Mouse (Mus musculus): ENCODE results near the gene Cfap299.
"Not testable (repeated sequence)": the region's sequence is repeated elsewhere in the genome, so short reads cannot be mapped to it uniquely, and the experiment has no call there.

The Cfap299 gene

DNA sequence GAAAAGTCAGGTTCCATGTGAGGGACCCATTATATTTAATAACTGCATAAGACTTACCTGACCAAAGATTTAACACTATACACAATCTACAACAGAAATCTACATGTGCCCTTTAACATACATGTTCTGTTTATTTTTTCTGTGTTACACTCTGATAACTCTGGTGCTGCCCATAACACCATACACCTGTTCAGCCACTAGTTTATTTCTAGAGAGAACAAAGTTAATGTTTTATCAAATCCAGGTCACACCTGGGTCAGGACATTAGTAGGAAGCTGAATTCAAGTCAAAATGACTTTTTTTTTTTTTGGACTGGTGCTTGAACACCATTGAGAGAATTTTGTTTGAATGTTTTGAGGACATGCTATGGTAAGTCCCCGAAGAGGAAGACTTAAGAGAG, 194.7 kb downstream of the Cfap299 start:
- CTCF ChIA-PET: no interaction called here

DNA sequence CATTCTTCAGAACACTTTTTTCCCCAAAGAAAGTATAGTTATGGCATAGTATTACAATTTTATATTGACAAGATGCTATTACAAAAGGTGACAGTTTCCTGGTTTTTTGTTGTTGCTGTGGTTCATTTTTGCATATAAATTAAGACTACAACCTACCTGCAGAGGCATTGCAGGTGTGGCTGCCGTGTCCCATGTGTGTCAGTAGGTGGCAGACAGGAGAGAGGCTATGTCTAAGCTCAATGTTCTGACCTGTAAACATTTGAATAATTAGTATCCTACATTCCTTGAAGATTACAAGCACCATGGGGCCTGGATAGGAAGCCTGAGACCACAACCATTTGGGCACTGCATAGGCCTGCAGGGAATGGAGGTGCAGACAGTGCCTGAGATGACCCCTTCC, 212.2 kb downstream of the Cfap299 start:
- CTCF ChIA-PET: no interaction called here

- CTCF ChIA-PET: interaction anchor here (0.7 kb wide), 1 partner anchor 30 kb away, joined by 5 read pairs; no protein-coding TSS in a partner anchor
Observed at GRCm38 (mm10) chr5:98550285-98550684, 221.2 kb downstream of the Cfap299 start.

DNA sequence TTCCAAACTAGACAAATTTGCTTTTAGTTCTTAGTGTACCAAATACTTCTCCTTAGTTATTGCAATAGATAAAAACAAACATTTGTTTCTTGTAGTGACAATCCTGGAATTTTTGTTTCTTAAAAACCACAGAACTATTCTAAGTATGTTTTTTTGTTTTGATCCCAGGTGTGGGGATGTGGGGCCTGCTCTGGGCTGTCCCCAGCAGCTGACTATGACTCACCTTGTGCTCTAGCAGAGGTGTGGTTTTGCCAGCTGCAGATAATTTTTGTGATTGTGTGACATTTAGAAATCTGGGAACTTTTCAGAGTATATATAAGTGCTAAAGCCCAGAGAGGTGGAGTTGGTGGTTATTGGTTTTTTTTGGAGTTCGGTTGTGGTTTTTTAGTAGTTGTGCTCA, 221.8 kb downstream of the Cfap299 start:
- CTCF ChIA-PET: interaction anchor here (0.7 kb wide), 1 partner anchor 31 kb away, joined by 5 read pairs; no protein-coding TSS in a partner anchor

DNA sequence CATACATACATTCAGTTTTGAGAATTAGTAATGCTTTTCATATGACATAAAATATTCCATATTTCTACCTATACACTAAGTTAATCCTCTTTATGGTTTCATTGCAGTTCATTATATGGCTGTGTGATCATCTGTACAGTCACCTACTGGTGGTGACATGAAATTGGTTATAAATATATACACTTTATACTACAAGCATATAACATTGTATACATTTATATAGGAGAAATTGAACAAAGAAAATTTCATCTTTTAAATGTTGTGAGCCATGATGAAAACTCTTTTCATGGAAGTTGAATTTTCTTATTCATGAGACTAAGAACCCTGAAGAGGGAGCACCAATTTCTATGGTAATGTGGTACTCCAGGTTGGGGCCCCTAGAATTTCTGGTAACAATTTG, 223.3 kb downstream of the Cfap299 start, which contains the start of gene Gm11111:
Gm11111 (plus strand) TSS at position 301 of the 400 bp plus-strand sequence.
- CTCF ChIA-PET: no interaction called here

DNA sequence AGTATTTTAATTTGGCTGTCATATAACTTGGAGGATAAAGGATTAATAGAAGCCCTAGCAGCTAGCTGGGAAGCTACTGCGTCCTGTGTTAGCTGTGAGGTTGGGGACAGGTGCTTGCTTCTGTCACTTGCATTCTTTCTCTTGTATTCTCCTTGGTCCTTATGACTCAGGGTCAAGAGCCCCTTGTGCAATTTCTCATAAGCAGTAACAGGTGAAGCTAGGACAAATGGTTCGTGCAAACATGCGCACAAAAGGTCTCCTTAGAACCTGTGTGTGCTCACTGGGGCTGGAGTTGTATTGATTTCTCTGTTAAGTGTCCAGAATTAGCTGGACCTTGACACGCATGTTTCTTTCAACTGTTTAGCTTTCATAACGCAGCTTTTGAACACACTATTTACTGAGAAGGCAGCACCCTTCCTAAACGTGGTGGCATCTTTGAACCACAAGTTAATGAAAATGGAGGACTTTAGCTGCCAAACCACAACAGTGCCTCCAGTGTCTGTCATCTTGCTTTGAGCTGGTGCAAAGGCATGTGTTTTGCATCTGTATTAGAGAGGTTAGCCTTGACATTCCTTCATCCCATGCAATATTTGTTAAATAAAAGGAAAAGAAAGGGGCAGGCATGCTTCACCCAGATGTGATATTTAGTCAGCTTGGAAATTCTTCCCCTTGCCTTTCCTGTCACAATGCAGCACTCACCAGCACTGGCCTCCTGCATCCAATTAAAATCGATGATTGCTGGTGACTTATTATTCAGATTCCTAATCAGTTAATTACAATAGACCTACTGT, 223.9 kb downstream of the Cfap299 start:
- CTCF ChIA-PET: no interaction called here

DNA sequence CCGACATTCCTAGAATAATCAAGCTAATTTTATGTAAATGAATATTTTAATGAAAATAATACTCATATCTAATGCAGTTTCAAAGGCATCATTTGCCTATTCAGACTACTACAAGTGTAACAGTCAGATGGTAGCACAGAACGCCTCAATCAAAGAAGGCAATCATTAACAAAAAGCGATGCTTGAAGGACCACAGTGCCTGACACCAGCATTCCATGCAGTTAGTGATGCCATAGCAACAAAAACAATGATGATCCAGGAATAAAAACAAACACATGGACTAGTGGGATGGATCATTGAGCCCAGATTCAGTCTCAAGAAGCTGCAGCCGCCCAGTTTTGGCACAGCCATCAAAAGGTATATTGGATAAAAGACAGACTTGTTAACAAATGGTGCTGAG, 232.2 kb downstream of the Cfap299 start:
- CTCF ChIA-PET: interaction anchor here (0.7 kb wide), 1 partner anchor 203 kb away, joined by 3 read pairs; no protein-coding TSS in a partner anchor

DNA sequence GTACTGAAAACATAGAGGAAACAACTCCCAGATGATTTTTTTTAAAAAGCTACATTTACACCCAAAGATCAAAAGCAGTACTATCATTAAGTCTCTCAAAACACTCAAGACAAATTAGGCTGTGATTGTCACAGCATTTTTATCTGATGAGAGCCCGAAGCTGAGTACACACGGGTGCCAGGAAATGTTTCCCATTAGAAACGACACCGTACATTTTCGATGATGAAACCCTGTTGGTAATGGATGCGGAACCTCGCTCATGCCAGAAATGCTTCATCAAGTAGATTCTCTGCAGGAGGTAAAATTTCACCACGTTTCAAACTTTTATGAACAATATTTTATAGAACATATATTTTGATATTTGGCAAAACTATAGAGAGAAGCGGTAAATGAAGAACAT, 233.7 kb downstream of the Cfap299 start:
- CTCF ChIA-PET: no interaction called here

- CTCF ChIA-PET: no interaction called here
Observed at GRCm38 (mm10) chr5:98563801-98564200, 234.7 kb downstream of the Cfap299 start.

- CTCF ChIA-PET: interaction anchor here (0.6 kb wide), 1 partner anchor 74 kb away, joined by 7 read pairs; no protein-coding TSS in a partner anchor
Observed at GRCm38 (mm10) chr5:98566461-98567193, 237.5 kb downstream of the Cfap299 start.

DNA sequence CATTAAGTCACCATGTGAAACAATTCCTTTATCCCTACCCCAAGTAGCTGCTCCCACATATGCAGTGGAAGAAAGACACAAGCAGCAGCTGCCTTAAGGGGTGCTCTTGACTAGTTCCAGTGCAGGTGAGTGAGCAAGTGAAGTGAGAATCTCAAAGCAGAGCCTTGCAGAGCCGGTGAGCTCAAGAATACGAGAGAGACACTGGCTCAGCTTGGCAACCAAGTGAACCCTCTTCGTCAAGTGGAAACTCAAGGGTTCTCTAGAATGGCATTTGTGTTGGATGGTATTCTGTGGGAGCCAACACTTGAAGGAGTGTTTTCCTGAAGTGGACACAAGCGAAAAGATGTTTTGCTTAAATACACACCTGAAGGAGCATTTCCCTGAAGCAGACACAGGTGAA, 239.4 kb downstream of the Cfap299 start:
- CTCF ChIA-PET: no interaction called here

GRCm38 (mm10) chr5:98569029-98569513, 240.0 kb downstream of the Cfap299 start:
- CTCF ChIA-PET: no interaction called here

- CTCF ChIA-PET: no interaction called here
Observed at GRCm38 (mm10) chr5:98572392-98572791, 243.3 kb downstream of the Cfap299 start.

DNA sequence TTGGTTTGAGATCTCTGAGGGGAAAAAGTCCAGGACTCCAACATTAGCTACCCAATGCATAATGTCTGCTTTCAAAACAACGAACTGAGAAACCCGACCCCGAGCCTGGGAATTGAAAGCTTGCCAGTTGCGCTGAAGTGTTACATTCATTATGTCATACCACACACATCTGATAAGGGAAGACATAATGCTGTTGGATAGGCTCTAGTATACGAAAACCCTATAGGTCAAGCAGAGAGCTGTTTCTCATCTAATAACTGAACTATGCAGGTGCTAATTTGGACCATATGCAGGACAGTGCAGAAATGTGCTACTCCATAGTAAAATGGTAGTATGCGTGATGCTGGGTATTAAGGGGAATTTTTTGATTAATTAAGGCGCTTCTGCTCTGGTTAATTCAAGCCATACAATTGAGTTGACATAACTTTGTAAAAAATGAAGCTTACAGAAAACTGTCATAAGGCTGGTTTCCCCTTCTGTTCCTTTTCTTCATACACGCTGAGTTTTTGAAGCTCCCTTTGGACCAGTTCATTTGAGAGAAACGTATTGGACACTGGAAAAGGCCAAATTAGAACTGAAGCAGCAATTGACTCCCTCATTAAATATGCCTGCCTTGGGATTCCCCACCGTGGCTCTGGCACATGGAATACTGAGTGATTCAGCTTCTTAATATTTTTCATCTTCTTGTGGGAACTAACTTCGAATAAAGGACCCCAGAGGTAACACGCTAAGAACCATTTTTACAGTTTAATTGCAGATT, 245.8 kb downstream of the Cfap299 start:
- CTCF ChIA-PET: no interaction called here

DNA sequence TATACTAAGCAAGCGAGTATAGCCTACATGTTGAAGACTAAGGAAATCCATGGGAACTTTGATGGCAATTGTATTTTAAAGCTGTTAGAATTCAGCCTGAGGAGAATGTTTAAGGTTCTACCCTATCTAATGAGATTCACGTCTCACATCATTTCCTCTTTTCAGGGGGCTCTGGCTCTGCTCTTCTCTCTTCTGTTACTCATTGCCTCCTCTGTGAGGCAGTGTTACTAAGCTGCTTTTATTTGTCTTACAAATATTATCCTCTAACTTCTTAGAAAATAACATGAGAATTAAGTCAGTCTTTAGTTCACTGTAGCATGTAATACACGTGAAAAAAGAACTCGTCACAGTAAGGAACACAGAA, 246.3 kb downstream of the Cfap299 start:
- CTCF ChIA-PET: no interaction called here

DNA sequence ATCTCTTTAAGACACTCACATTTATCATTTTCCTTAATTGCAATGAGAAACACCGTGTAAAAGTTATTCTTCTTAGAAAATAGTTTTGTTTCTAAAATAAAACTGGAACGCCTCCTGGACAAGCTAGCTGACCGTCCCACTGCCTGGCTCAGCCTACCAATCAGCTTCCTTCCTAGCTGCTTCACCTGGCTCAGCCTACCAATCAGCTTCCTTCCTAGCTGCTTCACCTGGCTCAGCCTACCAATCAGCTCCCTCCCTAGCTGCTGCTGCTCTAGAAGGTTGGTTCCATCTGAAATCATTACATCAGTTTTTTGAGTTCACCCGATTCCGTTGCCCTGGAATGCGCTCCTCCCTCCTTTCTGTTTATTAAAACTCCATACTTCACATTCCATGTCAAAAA, 247.4 kb downstream of the Cfap299 start:
- CTCF ChIA-PET: not testable (repeated sequence)

GRCm38 (mm10) chr5:98578398-98578797, 249.3 kb downstream of the Cfap299 start:
- CTCF ChIA-PET: no interaction called here

DNA sequence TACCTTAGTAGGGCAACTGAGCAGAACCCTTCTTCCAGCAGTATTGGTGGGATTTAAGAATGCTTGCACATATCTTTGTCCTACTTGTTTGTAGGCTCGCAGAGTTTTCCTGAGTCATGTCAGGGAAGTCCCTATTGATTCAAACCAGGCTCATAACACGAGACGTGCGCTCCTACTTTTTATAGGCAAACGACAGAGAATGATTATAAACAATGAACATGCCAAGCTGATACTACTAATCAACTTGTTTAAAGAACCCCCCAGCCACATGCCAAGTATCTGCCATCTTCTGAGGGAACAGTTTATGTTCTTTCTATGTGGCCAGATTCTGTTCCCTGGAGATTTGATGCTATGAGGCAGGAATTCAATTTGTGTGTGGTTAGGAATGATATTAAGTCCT, 251.7 kb downstream of the Cfap299 start:
- CTCF ChIA-PET: no interaction called here

DNA sequence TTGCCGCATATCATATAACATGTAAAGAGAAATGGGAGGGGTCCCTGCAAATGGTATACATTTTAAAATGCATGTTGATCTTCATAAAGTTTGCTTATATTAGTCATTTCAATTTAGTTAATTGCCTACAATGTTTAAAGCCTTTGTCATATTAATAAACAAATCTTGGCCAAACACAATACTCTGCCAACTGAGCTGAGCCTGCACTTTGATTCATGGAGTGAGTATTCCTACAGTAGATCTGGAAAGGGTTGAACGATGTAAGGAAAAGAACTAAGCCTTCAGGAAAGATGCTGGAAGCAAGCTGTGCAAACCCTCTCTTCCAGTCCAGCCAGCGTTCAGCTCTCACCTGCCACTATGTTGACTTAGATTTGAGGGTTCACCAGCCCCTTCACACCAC, 252.9 kb downstream of the Cfap299 start:
- CTCF ChIA-PET: no interaction called here

DNA sequence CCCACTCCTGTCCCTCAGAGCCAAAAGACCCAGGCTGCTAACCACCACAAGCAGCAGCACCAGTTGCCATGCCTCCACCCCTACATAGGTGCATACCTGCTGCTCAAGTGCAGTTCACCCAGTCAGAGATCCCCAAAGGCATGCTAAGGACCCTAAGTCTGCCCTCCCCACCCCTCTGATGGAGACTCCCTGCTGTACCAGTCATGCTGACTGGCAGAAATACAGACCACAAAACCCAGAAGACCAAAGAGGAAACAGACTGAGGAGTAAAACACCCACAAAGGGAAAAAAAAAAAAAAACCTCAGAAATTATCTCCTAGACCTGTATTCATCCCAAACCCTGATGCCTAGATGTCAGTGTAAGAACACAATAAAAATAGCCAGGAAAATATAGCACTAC, 256.8 kb downstream of the Cfap299 start:
- CTCF ChIA-PET: no interaction called here

DNA sequence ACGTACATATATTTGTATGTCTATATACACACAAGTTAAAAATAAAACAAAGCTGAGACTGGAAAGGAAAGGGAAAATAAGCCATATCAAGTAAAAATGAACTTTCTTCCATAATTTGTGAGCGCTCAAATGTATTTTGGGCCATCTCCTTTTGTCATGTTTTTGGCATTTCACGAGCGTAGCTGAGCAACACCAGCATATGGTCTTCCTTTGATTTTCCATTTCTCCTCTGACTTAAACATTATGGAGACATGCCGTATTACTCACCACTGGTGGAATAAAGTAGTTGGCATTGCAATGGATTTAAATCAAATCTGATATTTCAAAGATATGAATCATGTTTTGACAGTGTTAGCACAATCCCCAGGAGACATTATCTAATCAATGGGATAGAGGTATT, 284.4 kb downstream of the Cfap299 start:
- CTCF ChIA-PET: no interaction called here

DNA sequence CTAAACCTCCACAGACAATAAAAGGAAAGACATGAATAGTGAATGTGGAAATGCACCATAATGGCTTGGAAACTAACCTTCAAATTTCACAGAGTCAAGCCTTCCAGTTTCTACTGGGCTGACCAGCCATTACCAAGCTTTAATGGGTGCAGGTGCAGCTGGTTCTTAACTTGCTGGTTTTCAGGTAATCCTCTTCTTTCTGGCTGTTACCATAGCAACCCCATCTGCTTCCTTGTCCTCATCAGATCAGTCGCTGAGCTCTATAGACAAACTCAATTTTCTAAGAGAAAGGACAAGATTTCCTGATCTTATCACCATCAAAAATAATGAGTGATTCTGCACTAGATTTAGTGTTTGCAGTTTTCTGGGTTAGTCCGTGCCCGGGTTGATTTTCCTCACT, 287.8 kb downstream of the Cfap299 start:
- CTCF ChIA-PET: no interaction called here
